Mouse (Mus musculus) thymus, adult 2 months (tissue): Measurements from ENCODE around the gene Iqcf1.

ENCODE experiments used
- CTCF ChIP-seq: fragments of 200-500 bp; IDR thresholded peaks from 2 replicates; pipeline ENCODE4 v1.5.1; 2012; ENCODE audit warnings: mild to moderate bottlenecking, control low read depth, low read length, moderate library complexity, borderline replicate concordance; ENCODE audit not compliant: control insufficient read depth, poor library complexity, insufficient read depth; ENCODE audit errors: extremely low read depth
- POLR2A ChIP-seq: fragments of 200-500 bp; IDR thresholded peaks from 2 replicates; pipeline ENCODE4 v1.6.1; 2012; ENCODE audit warnings: mild to moderate bottlenecking, low read length, control low read depth, moderate library complexity; ENCODE audit not compliant: control insufficient read depth, poor library complexity, insufficient read depth; ENCODE audit errors: extremely low read depth

DNA sequence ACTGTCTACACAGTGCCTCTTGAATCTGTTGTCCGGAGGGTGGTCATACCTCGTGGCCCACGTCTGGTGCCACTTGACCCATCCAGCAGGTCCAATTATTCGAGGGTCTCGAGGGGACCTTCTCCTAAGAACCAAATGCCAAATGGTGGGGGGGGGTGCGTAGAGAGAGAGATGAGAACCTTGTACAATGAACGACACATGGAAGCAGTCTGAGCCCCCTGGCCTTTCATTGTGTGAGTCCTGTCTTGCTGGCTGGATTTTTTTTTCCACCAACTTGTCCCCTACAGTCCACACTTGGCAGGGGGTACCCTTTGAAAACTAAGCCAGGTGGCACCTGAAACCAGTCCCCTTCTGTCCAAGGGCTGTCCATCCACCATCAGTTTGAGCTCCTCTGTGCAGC, 32.0 kb upstream of the Iqcf1 start:
- TF ChIP-seq CTCF (no peak), POLR2A (no peak)
